Mouse (Mus musculus): Measurements from ENCODE around the gene Arhgap27. TPM values are rescaled to one million over a fixed set of nuclear protein-coding genes. Genes with fewer than 3 reads are reported as not detected.

Gene Arhgap27
- polyA plus RNA-seq, 1 experiment from 2014 or later: 3.9 TPM

DNA sequence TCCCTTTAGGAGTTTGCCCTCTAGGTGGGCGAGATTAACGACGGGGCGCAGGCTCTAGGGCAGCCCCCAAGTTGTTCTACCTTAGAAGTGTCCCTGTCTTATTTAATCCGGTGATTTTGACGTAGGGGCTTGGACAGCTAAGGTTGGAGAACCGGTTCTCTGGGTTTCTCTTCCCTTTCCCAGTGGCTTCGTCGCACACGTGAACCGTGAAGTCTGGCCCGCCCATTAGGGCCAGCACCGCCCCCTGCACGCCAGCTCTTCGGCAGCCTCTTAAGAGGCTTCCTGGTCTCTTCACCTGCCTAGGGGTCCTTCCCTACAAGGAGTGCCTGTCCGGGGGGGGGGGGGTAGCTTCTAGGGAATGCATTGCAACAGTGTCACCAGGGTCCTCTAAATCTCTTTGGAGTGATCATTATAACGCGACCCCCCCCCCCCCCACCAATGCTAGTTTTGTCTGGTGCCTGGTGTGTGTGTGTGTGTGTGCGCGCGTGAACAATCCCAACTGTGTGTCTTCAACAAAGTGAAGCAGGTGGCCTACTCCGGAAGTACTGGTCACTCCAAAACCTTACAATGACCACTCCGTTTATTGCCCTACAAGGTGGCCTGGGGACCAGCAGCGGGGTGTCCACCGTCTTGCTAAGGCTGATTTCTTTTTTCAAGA, 2.0 kb downstream of the Arhgap27 start:
- no peak overlapping the region for H3K9ac ChIP-seq (replicated peaks; ENCODE audit: low read depth, low read length)
- H3K4me1 ChIP-seq (ENCODE audit: control insufficient read depth, insufficient read depth, low read length): peaks cover 12% of the 10 kb centered on the region

DNA sequence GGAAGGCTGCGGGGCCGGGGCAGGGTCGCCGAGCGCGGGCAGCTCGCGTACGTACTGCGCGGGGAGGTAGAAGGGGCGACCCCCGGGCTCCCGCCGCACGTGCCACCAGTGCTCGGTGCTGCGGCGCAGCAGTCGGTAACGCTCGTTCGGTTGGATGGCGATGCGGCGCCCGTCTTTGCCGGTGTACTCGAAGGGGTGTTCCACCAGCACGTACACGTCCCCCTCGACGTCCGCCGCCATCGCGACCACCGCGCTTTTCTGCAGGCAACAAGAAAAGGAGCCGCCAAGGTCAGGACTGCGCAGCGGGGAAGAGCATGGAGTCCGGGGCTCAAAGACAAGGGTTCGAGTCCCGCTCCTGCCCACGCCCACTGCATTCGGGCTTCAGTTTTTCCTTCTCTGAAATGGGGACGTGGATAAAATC, 2.8 kb downstream of the Arhgap27 start:
- ATAC-seq (ENCODE audit: low read depth): peak; percentile 26; the same call in 1 of the 2 replicates
- peak overlapping the region; percentile 48; the same call in 1 of the 2 replicates for H3K9ac ChIP-seq (replicated peaks; ENCODE audit: low read depth, low read length)
- H3K27me3 ChIP-seq (ENCODE audit: control insufficient read depth, insufficient read depth, low read length): peaks cover 49% of the 10 kb centered on the region
- H3K4me1 ChIP-seq (ENCODE audit: control insufficient read depth, insufficient read depth, low read length): peaks cover 12% of the 10 kb centered on the region
- peak overlapping the region; percentile 69 for H3K4me2 ChIP-seq (ENCODE audit: low read depth, low read length)
- H3K4me3 ChIP-seq (ENCODE audit: low read depth, low read length): peak overlapping the region; percentile 34
- WGBS: 4% methylated on average over 48 of the region's 48 CpGs
- no peaks in the 10 kb centered on the region for H3K9me3 ChIP-seq (ENCODE audit: control insufficient read depth, low read length)
- no peaks in the 10 kb centered on the region for H3K36me3 ChIP-seq (ENCODE audit: control insufficient read depth, insufficient read depth, low read length)
- no peak overlapping the region for H3K27ac ChIP-seq (ENCODE audit: low read depth, low read length)

More for the DNA sequence above, 2.0 kb downstream of the Arhgap27 start:
- Histone ChIP-seq H3K4me2 (ENCODE audit: low read depth, low read length) (no peak overlapping the region; the same call in 1 of the 2 replicates), H3K27me3 (ENCODE audit: control insufficient read depth, insufficient read depth, low read length) (peaks cover 47% of the 10 kb centered on the region), H3K27ac (ENCODE audit: low read depth, low read length) (no peak overlapping the region), H3K36me3 (ENCODE audit: control insufficient read depth, insufficient read depth, low read length) (no peaks in the 10 kb centered on the region), H3K4me3 (ENCODE audit: low read depth, low read length) (no peak overlapping the region), H3K9me3 (ENCODE audit: control insufficient read depth, low read length) (no peaks in the 10 kb centered on the region)
- WGBS: 3% methylated on average over 25 of the region's 25 CpGs
- no peak for ATAC-seq (ENCODE audit: low read depth)

DNA sequence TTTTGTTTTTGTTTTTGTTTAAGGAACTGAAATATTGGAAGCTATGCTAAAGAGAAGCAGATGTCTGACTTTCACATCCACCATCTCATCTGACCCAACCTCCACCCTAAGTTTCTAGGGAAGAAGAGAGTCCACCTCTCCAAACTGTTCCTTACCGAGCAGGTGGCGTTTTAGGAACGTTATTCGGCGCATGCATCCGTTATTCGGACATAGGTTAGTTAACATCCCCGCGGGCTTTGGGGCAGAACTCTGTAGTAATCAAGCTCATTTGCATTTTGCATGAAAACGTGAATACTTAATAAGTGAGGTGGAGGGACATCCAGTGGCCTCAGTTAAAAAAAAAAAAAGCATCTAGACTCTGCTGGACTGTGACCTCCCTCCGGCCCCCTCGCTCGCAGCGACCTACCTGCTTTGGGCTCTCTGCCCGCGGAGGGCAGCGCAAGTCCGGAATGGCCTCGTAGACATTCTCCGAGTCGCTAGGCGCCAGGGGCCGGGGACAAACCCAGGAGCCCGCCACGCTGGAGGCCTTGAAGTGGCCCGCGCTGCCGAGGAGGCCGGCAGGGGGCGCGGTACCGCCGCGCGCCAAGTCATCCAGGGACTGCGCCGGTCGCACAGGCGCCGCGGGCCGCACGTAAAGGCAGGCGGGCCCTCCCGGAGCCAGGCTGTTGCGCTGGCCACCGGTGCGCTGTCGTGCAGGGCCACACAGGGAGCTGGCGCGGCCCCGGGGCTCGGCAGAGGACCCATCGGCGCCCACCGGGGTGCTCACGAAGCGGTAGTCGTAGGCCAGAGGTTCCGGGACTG, 3.5 kb downstream of the Arhgap27 start:
- Histone ChIP-seq H3K9me3 (ENCODE audit: control insufficient read depth, low read length) (no peaks in the 10 kb centered on the region), H3K36me3 (ENCODE audit: control insufficient read depth, insufficient read depth, low read length) (no peaks in the 10 kb centered on the region), H3K4me3 (ENCODE audit: low read depth, low read length) (peak overlapping the region; percentile 34), H3K9ac (replicated peaks; ENCODE audit: low read depth, low read length) (peak overlapping the region; percentile 48; the same call in 1 of the 2 replicates), H3K27me3 (ENCODE audit: control insufficient read depth, insufficient read depth, low read length) (peaks cover 49% of the 10 kb centered on the region), H3K4me1 (ENCODE audit: control insufficient read depth, insufficient read depth, low read length) (peaks cover 12% of the 10 kb centered on the region), H3K27ac (ENCODE audit: low read depth, low read length) (no peak overlapping the region), H3K4me2 (ENCODE audit: low read depth, low read length) (peak overlapping the region; percentile 69)
- 1% methylated on average over 53 of the region's 60 CpGs for WGBS
- peak; percentile 67 for ATAC-seq (ENCODE audit: low read depth)

DNA sequence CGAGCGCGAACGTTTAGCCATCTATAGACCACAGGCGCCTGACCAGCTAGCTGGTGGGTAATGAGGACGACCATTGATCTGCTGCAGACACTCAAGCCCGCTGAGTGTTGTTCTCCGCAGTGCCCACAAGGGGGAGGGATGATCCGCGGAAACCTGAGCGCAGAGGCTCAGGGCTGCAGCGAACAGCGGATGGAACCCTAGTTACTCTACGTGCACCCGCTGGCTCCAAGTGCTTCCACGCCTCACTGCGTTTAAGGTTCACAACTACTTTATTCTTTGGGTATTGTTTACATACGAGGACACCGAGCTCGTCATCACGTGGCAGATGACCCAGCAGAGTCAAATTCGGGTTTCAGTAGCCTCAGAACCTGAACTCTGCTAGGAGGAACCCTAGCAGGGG, 4.4 kb downstream of the Arhgap27 start:
- Histone ChIP-seq H3K36me3 (ENCODE audit: control insufficient read depth, insufficient read depth, low read length) (no peaks in the 10 kb centered on the region), H3K9ac (replicated peaks; ENCODE audit: low read depth, low read length) (no peak overlapping the region), H3K9me3 (ENCODE audit: control insufficient read depth, low read length) (no peaks in the 10 kb centered on the region), H3K27me3 (ENCODE audit: control insufficient read depth, insufficient read depth, low read length) (peaks cover 45% of the 10 kb centered on the region), H3K4me1 (ENCODE audit: control insufficient read depth, insufficient read depth, low read length) (peaks cover 12% of the 10 kb centered on the region), H3K27ac (ENCODE audit: low read depth, low read length) (no peak overlapping the region), H3K4me3 (ENCODE audit: low read depth, low read length) (no peak overlapping the region), H3K4me2 (ENCODE audit: low read depth, low read length) (no peak overlapping the region; the same call in 1 of the 2 replicates)
- 2% methylated on average over 22 of the region's 22 CpGs for WGBS
- peak; percentile 45; the same call in 1 of the 2 replicates for ATAC-seq (ENCODE audit: low read depth)

DNA sequence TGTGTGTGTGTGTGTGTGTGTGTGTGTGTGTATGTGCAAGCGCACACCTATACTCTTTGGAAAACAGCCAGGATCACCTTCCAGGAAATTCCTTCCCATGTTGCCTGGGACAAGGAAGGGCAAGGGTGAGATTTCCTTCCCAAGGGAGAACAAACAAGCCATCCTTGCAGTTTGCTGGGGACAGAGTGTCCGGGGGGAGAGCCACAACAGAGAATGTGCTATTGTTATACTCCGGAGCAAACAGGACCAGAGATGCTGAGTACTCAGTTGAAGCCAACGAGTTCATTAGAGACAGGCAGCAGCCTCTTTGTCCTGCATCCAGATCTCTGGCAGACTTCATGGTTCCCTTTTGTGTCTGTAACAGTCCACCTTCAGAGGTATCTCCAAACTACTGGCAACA, 5.2 kb downstream of the Arhgap27 start:
- H3K9me3 ChIP-seq (ENCODE audit: control insufficient read depth, low read length): no peaks in the 10 kb centered on the region
- peaks cover 37% of the 10 kb centered on the region for H3K27me3 ChIP-seq (ENCODE audit: control insufficient read depth, insufficient read depth, low read length)
- H3K4me2 ChIP-seq (ENCODE audit: low read depth, low read length): no peak overlapping the region
- no peaks in the 10 kb centered on the region for H3K36me3 ChIP-seq (ENCODE audit: control insufficient read depth, insufficient read depth, low read length)
- 76% methylated on average over 4 of the region's 4 CpGs for WGBS
- no peak for ATAC-seq (ENCODE audit: low read depth)
- peaks cover 9% of the 10 kb centered on the region for H3K4me1 ChIP-seq (ENCODE audit: control insufficient read depth, insufficient read depth, low read length)
- H3K4me3 ChIP-seq (ENCODE audit: low read depth, low read length): no peak overlapping the region
- H3K27ac ChIP-seq (ENCODE audit: low read depth, low read length): no peak overlapping the region
- no peak overlapping the region for H3K9ac ChIP-seq (replicated peaks; ENCODE audit: low read depth, low read length)

DNA sequence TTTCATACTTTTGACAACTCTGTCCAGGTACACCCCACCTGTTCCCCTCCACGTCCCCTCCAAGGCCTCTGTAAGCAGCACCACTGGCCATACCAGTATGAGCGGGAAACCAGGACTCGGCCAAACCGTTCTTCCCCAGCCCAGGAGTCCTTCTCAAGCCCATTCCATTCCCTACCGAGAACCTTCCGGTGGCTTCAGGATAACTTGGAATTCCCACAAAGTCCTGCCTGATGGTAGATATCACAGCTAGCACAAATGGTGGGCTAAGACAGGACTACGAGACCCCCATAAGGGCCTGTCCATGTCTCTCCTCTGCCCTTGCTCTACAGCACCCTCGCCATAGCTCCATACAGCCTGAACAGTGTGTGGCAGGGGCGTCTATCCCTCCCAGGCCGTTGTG, 5.8 kb downstream of the Arhgap27 start:
- Histone ChIP-seq H3K4me3 (ENCODE audit: low read depth, low read length) (no peak overlapping the region), H3K4me2 (ENCODE audit: low read depth, low read length) (no peak overlapping the region), H3K4me1 (ENCODE audit: control insufficient read depth, insufficient read depth, low read length) (peaks cover 3% of the 10 kb centered on the region), H3K27ac (ENCODE audit: low read depth, low read length) (no peak overlapping the region), H3K9me3 (ENCODE audit: control insufficient read depth, low read length) (no peaks in the 10 kb centered on the region), H3K27me3 (ENCODE audit: control insufficient read depth, insufficient read depth, low read length) (peaks cover 32% of the 10 kb centered on the region), H3K9ac (replicated peaks; ENCODE audit: low read depth, low read length) (no peak overlapping the region), H3K36me3 (ENCODE audit: control insufficient read depth, insufficient read depth, low read length) (no peaks in the 10 kb centered on the region)
- 95% methylated on average over 10 of the region's 10 CpGs for WGBS
- ATAC-seq (ENCODE audit: low read depth): no peak

DNA sequence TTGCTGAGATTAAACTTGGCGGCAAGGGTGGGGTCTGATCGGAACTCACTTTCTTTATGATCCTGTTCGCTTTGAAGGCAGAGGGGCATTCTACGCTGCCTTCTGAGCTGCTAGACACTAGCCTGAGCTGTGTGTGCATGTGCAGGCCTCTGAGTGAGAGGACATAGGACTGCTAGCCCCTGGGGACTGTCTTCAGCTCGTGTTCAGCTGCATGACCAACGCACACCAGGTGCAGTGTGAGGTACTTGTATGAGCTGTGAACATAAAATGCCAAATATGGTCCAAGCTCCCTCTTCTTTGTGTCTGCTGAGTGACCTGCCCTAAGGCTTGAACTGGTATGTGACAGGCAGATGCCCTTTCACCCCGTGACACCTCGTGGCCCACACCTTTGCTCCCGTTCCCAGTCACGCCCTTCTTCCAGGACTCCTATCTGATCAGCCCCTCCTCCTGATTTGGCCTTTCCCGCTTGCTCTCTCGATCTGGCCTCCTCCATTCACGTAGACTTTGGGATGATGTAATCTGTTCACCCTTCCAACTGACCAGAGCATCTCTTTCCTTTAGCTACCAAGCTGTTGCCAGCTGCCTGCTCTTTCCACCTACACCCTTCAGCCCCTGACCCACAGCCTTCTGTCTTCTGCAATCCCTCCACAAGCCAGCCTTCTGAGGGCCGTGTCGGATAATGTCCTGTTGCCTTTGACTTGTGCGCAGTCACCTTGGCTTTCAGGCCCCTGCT, 6.4 kb downstream of the Arhgap27 start:
- Histone ChIP-seq H3K27ac (ENCODE audit: low read depth, low read length) (no peak overlapping the region), H3K4me3 (ENCODE audit: low read depth, low read length) (no peak overlapping the region), H3K4me1 (ENCODE audit: control insufficient read depth, insufficient read depth, low read length) (no peaks in the 10 kb centered on the region; the same call in none of the 2 replicates), H3K4me2 (ENCODE audit: low read depth, low read length) (no peak overlapping the region), H3K27me3 (ENCODE audit: control insufficient read depth, insufficient read depth, low read length) (peaks cover 27% of the 10 kb centered on the region), H3K9me3 (ENCODE audit: control insufficient read depth, low read length) (no peaks in the 10 kb centered on the region), H3K9ac (replicated peaks; ENCODE audit: low read depth, low read length) (no peak overlapping the region), H3K36me3 (ENCODE audit: control insufficient read depth, insufficient read depth, low read length) (no peaks in the 10 kb centered on the region)
- WGBS: 84% methylated on average over 16 of the region's 16 CpGs
- ATAC-seq (ENCODE audit: low read depth): no peak

DNA sequence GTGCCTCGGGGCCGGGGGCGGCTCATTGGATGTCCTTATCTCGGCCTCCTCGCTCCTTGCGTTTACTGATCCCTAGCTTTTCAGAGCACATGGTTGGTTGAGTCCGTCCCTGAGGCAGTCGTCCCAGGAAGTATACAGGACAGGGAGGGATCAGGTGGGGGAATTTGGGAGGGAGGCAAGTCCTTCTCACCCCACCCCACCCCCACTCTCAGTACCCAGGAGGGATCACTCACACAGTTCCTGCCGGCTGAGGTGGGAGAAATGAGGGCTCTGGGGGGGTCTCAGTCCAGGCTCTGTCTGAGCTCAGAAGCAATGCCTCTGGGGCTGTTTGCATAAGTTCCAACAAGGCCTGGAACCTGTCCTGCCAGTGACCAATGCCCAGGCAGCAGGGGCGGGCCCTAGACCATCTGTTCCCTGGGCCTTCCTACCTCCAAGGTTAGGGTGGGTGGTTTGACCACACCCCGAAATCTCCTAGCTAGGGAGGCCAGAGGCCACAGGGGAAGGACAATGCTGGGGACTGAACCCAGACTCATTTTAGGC, 7.4 kb downstream of the Arhgap27 start:
- no peak overlapping the region for H3K4me3 ChIP-seq (ENCODE audit: low read depth, low read length)
- 25% methylated on average over 11 of the region's 11 CpGs for WGBS

More for the DNA sequence above, 7.4 kb downstream of the Arhgap27 start:
- Histone ChIP-seq H3K27ac (ENCODE audit: low read depth, low read length) (no peak overlapping the region), H3K9me3 (ENCODE audit: control insufficient read depth, low read length) (no peaks in the 10 kb centered on the region), H3K27me3 (ENCODE audit: control insufficient read depth, insufficient read depth, low read length) (peaks cover 20% of the 10 kb centered on the region), H3K4me1 (ENCODE audit: control insufficient read depth, insufficient read depth, low read length) (no peaks in the 10 kb centered on the region; the same call in 1 of the 2 replicates), H3K9ac (replicated peaks; ENCODE audit: low read depth, low read length) (no peak overlapping the region), H3K4me2 (ENCODE audit: low read depth, low read length) (no peak overlapping the region), H3K36me3 (ENCODE audit: control insufficient read depth, insufficient read depth, low read length) (no peaks in the 10 kb centered on the region)
- ATAC-seq (ENCODE audit: low read depth): no peak

All from neural tube, embryonic 14.5 days (tissue).